Mouse (Mus musculus): ENCODE results near the gene Jdp2.

DNA sequence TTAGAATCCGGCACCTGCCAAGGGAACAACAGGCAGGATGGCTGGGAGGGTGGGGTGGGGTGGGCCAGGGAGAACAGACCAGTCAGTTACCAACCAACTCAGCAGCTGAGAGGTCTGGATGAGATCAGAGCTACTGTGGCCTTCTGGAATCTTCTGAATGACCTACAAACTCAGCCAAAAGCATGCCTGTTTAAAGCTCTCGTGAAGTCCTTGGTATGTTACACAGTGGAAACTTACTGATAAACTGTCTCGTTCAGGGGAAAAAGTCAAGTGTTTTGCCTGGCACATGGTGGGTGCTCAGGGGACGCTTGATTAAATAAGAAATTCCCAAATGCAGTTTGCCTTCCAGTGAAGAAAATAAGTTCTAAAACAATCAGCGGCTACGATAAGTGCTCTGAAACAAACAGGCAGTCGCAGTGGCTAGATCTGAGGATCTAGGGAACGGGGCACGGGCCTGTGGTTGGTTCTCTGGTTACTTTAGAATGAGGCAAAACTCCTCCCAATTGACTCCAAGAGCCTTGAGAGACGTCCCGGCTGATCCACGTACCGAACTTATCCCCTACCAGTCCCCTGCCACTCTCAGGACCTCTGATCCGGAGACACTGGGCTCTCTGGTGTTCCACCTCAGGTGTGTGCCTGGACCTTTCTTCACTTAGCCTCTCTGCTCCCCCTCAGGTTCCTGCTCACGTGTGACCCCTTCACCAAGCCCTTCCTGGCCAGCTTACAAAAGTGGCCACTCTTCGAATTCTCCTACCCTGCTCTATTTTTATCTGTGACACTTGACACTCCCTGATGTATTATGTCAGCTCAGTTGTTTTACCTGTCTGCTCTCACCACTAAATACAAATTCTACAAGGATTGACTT, 85.8 kb downstream of the Jdp2 start:
- TF ChIP-seq CTCF (conservative IDR thresholded peaks at IDR 0.05; ENCODE audit: low read length) (no peak), POU5F1 (IDR thresholded peaks at IDR 0.05; ENCODE audit: borderline replicate concordance, low read length) (no peak), NANOG (IDR thresholded peaks at IDR 0.05; ENCODE audit: borderline replicate concordance, low read length) (no peak)
